Mouse (Mus musculus) thymus, postnatal 25 days (tissue): ENCODE results near the gene Ntf3.

Experiments used
- DNase-seq: peaks from one replicate; pipeline ENCODE4 v3.0.0; 2022

Ntf3 gene

DNA sequence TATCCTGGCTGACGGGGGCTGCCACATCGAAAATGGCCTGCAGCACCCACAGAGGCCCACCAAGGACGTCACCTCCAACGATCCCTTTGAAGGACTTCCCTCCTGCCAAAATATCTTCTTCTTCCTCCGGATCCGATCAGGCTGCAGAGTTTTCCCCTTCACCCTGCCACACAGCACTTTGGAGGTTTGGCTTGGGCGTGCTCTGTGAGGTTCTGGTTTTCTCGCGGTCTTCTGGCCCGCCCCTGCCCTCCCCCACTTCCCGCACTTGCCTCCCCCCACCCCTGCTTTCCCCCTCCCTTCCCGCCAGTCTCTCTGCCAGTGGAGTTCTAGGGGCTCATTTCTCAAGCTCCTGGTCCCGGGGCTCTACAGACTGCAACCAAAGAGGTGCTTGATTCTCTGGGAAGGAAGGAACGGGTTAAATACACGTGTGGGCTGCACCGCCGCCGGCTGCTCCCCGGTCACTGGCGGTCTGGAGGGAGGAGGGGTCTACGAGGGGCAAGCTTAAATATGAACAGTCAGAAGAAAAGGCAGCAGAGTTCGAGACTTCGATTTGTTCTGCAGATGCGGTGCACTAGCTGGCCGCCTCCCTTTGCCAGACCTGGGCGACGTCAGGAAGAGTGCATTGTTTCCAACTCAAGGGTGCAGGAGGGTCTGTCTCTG lies at the start of gene Ntf3:
Gene Ntf3 (minus strand): TSS at position 363 of the 660 bp plus-strand sequence.
- DNase-seq = no peak

DNA sequence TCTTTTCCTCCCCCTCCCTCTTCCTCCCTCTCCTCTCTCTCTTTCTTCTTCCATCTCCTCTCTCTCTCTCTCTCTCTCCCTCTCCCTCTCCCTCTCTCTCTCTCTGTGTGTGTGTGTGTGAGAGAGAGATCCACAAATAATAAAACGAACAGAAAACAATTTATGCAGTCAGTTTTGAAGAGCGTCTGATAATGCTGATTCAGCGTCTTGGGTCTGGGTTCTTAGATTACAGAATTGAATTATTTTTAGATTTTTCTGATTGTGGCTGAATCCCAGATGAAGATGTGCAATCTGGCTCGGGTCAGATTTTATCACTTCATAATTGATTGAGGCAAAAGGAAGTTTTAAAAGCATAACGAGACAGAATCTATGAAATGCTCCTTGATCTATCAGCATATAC lies 46.6 kb upstream of the Ntf3 start:
- DNase-seq = no peak

DNA sequence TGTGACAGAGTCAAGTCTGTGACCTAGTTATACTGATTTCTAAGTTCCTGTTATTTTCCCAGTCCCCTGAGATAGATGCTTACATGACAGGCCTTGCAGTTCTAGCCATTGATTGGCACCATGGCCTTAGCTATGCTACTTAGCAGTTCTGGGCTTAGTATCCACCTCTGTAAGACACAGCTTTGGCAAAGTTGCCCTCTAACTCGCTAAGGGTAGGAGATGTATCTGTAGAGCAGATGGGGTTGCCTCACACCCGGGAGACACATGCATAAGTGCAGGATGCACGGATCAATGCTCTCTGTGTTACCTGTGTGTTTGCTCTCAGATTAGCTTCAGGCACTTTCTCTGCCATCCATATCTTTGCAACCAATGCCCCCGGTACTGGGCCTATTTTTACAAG lies 36.7 kb upstream of the Ntf3 start:
- DNase-seq = no peak

DNA sequence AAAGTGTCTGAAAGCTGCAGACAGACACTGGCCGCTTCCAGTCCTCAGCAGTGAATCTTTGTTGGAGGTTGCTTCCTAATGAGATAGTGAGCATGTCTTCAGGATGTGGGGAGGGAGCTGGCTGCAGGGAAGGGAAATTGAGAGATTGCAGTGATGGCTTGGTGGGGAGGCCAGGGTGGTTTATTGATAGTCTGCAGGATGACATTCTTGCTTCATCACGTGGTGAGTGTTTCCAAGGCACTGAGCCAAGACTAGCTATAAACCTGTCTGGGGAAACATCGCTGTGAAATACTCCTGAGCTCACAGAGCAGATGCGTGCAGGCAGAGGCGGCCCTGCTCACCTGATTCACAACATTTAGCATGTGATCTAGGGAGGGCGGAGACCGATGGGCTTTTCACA lies 36.2 kb upstream of the Ntf3 start:
- DNase-seq = no peak

DNA sequence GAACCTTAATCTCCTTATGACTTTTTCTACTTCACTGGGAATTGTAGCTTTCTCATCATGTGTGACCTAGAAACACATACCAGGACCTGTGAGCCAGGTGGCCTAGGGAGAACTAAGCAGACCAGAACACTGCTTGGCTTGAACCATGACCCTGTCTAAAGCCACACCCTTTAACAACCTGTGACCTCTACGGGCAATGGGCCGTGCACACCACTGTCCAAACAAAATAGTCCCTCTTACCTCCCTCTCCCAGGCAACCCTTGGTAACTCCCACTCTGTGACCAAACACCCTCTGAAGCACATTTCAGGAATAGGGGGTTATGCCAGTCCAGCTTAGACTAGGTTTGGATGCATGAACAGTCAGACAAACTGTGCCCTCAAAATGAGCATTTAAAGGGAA lies 35.0 kb upstream of the Ntf3 start:
- DNase-seq = no peak

DNA sequence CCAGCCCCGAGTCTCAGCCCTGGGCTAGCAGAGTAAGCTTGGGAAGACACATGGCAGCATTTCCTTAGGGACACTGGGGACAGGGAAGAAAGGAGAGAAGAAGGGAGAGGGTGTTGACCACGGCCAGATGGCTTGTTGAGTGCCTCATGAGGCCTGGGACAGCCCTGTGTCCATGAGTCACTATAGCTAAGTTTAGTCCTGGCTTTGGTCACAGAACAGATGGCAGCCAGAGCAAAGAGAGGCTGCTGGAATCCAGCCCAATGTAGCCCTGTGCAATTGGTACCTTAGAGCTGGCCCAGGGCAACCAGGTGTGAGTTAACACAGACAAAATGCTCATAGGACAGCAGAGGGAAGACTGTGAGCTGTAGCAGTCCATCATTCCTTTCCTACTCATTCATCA lies 33.2 kb upstream of the Ntf3 start:
- no peak for DNase-seq

DNA sequence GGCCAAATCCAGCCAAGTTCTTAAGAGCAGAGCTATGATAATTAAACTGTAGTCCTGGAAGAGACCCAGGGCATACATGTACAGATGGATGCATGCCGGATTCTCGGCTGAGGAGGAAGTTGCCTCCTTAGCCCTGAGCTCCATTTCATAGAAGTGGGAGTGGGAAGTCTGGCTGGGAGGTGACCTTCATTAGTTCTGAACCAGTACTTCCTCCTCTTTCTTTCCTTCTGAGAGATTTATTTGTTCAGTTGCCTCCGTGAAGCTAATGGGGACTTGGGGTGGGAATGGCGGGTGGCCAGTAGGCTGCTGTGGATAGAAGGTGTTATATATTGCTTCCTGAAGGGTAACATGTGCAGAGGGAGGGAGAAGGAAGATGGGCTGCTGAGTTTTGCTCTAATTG lies 28.1 kb upstream of the Ntf3 start:
- no peak for DNase-seq

DNA sequence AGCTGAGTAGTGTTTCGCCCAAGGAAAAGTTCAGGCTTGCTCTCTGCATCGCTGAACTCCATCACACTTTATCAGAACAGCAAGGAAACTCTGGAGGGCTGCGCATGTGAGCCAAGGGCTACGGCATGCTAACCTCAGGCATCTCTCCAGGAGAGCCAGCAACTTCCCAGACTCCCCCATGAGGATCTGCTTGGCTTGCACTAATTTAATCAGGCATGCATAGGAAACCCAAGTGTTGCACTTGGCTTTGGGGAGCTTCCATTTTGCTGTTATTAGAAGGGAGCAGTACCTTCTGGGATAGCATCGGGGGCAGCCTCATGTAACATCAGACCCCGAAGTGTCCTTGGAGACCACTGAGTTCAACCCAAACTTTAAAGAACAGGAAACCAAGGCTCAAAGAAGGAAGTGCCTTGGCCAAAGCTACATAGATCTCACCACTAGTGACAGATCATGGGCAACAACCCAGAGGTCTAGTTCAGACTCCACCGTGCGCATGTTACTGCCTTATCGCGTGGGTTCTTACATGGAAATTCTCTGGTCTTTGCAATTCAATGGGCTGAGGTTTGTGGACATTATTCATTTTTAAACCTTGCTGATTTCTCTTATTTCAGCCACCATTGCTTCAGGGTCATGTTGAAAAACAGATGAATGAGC lies 23.6 kb upstream of the Ntf3 start:
- no peak for DNase-seq

DNA sequence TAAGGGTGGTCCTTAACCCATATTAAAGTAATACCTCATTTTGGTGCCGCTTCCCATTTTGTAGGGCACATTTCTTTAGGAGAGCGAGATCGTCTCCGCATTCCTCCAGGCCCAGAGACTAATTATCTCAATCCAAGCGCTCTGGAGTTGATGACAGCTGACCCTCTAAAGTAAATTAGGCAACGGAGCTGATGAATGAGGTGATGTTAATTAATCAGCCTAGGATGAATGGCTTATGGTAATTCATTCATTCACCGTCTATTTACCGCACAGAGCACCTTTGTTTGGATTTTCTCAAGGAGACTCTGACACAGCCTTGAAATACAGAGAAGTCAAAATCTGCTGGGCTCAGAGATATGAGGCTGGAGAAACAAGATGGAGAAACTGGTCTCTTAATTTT lies 20.7 kb upstream of the Ntf3 start:
- no peak for DNase-seq

DNA sequence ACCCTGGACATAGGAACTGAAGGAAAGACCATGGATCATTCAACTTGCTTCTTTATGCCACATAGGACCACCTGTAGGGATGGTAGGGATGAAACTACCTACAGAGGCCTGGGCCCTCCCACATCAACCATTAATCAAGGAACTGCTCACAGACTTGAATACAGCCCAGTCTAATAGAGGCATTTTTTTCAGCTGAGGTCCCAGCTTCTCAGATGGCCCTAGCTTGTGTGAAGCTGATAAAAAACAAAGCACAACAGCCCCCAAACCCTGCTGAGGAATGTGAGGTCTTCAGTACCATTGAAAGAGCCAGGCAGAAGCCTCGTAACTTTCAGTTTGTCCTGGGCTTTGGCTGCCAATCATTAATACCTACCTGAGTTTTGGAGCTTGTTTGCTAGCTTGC lies 19.4 kb upstream of the Ntf3 start:
- DNase-seq = no peak

DNA sequence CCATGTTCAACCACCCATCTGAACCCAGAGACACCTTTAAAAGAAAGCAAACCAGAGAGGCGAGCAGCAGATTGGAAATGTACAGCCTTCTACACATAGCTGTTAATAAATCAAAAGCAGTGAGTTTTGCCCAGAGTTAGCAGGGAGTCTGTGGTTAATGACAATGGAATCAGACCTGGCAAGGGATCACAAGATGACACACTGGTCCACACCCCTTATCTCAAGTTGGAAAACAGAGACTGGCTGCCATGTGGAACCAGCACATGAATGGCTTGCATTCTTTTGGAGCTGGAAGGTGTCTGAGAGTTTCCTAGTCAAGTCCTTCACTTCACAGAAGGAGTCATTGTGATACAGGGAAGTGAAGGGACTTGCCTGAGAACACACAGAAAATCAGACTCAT lies 5.4 kb upstream of the Ntf3 start:
- DNase-seq = no peak

DNA sequence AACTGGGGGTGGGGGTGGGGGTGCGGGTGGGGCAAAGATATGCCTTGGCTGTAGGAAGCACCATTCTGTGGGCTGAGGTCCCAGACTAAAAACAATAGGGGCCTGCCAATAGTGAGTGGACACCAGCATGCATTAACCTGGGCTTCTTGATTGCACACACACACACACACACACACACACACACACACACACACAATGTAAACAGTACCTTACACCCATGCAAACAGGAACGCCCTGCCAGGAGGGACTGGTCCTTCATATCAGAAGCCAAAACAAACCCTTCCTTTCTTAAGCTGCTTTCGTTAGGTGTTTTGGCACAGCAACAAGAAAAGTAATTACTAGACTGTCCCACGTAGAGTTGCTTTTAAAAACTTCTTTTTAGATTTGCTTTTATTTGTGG lies 4.1 kb upstream of the Ntf3 start:
- DNase-seq = no peak

DNA sequence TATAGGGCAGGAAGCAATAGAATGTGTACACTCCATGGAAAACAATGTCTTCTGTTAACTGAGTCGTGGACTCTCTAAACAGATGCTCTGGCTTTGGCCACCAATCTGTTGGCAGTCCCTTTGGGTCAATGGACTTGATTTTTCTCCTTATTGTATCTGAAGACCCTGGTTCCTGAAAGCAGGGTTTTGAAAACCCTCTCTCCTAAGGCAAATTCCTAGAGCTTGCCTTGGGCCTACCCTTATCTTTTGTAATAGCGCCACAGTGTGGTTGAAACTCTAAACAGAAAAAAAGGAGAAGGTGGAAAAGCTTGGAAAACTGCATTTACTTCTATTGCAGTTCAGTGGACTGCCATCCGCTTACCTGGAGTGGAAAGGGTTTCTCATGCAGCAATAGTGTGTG lies 1.0 kb upstream of the Ntf3 start:
- DNase-seq = no peak

DNA sequence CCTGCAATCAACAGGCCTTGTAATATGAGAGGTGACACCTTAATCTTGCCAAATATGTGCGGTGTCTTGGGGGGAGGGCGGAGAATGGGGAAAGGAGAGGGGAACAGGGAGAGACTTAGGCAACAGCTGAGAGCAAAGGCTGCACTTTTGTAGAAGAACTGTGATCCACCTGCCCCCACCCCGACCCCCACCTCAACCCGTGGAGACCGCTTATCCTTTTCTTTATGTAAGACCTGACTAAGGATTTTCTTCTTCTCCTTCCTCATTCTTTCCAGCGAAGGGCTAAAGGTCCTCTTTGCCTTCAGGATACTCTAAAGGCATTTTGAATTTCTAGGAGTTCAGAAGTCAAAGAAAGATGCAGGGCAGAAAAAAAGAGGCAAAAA lies 489 bp upstream of the Ntf3 start:
- DNase-seq = no peak

DNA sequence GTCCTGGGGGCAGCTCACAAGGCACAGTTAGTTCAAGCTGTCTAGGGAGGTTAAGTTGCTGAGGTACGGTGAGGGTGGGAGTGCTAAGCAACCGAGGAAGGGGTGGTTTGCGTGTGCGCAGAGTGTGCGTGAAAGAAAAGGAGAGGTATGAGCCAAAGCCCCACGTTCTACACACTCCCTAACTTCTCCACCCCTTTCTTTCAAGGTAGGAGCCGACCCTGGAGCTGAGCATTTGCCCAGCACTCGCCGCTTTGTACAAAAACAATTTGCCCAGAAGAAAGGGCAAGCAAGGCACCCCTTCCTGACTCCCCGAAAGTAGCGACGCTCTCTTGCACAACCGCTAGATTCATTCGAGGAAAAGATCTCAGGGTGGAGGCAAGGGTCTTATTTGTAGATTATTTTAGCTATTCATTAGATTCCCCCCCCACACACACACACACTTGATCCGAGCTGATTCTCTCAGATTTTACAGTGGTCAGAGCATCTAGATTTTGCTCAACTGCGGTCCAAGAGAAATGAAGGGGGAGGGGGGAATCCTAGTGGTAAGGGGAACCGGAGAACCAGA lies 1.0 kb downstream of the Ntf3 start:
- DNase-seq = no peak

DNA sequence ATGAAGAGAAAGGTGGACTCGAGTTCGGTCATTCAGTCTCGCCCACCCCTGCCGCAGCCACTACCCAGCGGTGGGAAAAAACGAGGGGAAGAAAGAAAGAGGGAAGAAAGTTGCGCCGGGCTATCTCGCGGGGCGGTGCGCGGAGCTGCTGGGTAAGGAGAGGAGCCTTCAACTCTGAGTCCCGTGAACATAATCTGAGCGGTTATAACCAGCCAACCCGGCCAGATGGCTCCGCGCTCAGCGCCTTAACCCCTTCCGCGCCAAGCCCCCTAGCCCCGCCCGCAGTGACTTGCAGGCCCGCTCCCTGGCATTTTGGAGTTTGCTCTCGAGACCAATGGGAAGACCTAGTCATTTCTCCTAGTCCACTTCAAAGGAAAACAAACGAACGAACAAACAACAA lies 1.9 kb downstream of the Ntf3 start:
- DNase-seq = no peak

DNA sequence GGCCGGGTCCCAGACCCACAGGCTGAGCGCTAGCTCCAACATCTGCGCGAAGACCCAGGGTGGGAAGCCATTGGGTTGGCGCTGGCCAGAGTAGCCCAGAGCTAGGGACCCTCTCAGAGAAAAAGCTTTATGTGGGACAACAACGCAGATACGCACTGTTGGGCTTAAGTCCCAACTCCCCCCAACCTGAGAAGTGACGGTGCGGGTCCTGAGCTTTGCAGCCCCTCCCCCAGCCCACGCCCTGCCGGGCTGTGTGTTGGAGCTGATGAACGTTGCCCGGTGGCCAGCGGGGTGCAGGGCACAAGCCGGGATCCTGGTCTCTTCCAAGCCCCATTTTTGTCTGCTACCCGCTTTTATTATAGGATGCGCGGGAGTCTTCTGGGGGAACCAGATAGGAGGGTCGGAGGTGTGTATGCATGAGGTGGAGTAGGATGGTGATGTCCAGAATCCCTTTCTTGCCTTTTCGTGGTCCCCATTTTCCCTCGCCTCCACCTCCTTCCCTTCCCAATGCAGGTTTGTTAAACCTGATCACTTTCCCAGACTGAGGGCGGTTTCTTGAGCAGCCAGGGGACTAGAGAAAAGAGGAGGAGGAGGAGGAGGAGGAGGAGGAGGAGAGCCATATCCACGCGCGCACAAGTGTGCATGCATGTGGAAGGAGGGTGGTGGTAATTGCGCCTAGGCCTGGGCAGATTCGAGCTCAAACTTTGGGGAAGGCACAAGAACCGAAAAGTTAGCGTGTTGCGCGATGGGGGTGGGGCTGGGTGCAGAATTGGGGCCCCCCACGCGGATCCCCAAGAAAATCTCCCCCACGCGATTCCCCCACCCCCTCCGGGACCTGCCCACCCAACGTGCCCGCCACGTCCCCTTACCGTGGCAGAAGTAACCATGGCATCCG lies 2.6 kb downstream of the Ntf3 start:
- DNase-seq = no peak

DNA sequence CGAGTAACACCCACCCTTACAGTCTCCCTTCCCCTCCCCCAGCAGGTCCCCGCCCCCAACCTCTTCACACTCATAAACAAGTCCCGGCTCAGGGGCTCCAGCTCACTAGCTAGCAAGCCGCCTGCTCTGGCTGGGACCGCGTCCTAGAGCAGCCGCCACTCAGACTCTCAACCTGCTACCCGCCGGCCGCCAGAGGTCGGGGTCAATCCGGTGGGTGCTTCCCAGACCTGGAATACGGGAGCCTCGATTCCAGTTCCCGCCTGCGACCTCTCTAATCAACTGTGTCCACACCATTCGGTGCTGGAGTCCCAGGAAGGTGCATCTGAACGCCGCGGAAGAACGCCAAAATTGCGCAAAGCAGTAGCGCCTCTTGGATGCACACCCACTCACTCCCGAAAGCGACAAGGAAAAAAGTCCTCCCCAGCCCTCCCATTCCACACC lies 3.5 kb downstream of the Ntf3 start:
- no peak for DNase-seq

DNA sequence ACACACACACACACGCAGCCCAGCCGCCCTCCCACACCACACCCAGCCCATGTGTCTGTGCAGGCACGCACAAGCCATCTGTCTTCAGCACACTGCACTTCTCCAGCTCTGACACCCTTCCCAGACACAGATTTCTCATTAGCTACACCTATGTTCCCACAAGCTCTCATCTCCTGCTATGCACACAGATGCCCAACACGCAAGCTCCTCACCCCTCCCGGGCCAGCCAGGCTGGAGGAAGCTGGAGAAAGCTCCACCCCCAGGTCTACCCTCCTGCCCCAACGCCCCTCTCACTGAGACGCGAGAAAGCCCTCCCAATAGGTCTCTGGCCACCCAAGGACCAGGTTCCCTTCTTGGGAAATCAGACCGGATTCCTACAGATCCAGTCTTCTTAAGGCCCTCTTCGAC lies 4.4 kb downstream of the Ntf3 start:
- no peak for DNase-seq

DNA sequence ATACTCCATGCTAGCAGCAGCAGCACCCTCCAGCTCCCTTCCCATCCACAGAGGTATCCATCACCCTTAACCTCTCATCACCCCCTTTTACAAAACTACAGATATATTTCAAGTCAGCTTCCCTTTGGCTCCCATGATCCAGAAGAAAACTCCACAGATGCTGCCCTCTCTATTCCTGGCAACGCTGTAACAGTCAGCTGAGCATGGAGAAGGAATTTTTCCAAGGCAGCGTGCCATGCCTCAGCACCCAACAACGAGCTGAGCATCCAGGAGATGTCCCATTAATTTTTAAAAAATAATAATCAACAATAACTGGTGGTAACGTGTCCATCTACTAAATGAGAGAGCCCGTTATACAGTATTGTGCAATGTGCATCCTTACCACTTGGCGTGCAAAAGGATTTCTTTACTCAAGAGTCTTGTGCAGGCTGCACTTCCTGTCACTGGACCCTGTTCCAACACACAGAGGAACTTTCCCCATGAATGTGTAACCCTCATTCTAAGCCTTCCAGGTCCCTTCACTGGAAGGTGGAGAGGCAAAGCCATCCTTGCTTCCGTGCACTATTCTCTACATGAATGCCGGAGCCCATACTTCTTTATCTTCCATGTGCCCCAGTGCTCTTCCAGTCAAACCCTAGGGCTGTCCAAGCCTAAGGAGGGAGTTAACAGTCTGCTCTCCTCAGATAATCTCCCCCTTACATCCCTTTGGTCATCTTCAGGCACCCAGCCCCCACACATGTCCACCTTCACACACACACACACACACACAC lies 5.0 kb downstream of the Ntf3 start:
- DNase-seq = no peak

DNA sequence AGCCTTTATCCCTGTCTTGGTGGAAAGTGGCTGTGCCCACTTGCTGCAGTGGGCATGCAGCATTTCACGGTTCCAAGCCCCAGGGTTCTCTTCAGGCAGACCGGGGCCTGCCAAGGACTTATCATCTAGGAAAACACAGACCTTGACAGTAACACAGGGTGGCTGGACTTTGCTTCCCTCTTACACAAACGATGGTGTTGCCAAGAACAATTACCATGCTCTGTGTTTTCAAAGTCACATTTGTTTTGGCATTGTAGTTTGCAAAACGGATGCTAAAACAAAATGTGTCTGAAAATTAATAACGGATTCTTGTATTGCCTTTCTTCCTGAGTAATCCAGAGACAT lies 6.7 kb downstream of the Ntf3 start:
- DNase-seq = no peak

DNA sequence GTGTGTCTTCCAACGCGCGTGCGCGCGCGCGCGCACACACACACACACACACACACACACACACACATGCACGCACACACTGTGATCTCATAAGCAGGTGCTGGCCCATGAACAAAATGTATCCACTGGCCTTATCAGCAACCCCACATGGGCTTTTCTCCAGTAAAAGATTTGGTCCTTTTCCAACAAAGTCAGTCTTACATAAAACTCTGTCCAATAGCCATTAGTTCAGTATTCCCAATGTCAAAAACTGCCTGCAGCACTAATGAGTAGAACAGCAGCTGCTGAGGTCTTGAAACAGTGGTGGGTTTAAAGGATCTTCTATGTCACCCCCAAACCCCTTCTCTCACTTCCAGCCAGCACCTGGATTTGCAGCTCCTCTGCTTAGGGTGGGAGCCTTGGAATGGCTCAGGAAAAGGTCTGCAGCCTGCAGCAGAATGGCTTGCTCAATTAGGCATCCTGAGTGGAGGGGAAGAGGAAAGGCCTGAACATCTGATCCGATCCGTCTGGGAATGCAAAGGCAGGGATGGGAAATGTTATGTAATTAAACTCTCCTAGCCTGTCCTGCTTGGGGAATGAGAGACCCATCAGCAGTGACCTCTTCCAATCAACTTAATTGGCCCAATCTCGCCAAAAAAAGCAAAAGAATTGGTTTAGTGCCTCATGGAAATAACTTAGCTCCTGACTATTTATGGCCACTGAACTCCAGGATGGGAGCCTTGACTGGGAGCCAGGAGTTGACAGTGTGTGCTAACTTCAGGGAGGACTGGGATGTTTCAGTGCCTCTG lies 7.2 kb downstream of the Ntf3 start:
- DNase-seq = no peak
